Mouse (Mus musculus): ENCODE measurements at regions not wholly inside any gene's neighbourhood (a gene's known extent, or its start where the extent isn't known, plus 50 kb on each side); places are given as distances from the start of the nearest gene placed in this dataset.
A peak's percentile ranks its signal among the peaks of the same experiment; 100 is the strongest.

DNA sequence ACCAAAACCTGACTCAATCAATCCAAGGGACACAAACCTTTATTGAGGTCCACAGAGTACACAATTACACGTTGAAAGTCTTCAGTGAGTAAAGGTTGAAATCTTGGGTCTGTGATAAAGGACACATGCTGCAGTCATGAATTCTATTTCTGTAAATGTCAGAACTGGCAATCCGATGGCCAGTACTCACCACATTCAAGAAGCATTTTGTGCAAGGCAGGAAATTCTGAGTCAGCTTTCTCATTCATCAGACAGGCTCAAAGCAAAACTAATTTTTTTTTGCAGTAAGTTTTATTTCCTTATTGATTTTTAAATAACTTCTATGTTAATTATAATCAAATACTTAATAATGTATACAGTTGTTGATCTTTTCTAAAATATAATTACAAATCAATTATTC is 616.7 kb downstream of the Efnb2 start:
- no peak for DNase-seq

DNA sequence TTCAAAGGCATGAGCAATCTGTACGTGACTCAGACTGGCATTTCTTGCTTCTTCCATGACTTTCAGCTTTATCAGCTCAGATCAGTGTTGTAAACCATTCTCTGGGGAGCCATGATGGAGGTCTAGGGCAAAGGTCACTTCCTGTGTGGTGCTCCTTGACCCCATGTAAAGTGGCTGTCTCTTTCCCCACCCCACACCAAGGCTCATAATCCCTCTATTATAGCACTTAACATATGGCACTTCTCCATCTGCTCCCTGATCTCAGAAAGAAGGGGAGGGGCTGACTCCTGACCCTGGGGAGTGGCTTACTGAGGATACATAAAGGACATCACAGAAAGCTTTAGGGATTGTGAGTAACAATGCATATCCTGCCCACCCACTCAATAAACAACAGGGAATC is 623.1 kb downstream of the Efnb2 start:
- DNase-seq, result no peak

DNA sequence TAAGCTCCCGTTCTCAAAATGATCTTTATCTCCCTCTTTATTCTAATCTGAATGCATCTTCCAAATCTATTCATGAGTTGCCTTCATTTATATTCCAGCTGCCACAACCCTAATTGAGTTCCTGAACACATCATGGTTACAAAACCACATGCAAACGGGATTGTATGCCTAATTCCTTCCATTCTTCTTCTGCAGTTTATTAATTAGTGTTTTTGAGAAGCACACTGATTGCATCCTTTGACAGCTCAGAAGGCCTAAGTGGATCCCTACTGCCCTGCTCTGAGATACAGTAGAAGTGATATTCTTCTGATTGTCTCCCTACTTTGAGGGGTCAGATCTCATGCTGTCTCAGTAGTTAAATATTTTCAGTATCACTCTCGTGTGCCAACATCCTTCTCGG is 649.9 kb downstream of the Efnb2 start:
- DNase-seq, result no peak

DNA sequence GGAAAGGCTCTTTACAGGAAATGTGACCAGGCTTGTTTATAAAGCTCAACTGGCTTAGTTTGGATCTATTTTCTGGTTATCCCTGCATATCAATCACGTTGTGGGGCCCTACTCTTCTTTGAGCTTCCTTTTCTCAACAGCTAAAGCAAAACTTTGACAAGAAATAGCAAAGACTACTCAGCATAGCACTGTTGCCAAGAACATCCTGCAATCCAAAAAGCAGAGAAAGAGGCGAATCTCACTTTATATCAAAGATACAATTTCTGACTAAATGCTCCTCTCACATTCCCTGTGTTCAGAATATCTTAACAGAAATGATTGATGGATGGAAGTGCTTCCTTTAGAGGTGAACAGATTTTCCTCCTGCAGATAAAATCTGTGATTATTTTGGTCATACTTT is 666.1 kb downstream of the Efnb2 start:
- DNase-seq, result no peak

DNA sequence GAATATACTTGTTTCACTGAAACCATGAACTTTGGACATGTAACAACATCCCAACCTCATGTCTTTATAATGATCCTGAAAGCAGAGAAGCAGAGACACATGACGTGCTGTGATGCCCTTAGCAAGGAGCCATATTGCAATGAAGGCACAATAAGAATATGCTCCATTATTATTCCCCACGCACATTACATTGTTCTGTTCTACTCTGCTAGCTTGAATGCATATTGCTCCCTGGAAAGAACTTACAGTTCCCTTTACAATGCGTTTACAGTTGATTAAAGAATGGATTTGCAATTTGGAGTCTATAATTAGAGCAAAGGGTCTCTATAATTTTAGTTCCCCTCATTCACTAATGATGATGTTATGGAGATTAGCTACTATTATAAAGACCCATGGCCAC is 672.2 kb downstream of the Efnb2 start:
- DNase-seq, result no peak

GRCm38 (mm10) chr8:7977020-7977419 is 684.0 kb downstream of the Efnb2 start:
- DNase-seq, result no peak

- DNase-seq, result no peak
Observed at GRCm38 (mm10) chr8:7973791-7974190, 687.3 kb downstream of the Efnb2 start.

GRCm38 (mm10) chr8:7964276-7964675 is 696.8 kb downstream of the Efnb2 start:
- no peak for DNase-seq

GRCm38 (mm10) chr8:7956745-7957144 is 704.3 kb downstream of the Efnb2 start:
- no peak for DNase-seq

DNA sequence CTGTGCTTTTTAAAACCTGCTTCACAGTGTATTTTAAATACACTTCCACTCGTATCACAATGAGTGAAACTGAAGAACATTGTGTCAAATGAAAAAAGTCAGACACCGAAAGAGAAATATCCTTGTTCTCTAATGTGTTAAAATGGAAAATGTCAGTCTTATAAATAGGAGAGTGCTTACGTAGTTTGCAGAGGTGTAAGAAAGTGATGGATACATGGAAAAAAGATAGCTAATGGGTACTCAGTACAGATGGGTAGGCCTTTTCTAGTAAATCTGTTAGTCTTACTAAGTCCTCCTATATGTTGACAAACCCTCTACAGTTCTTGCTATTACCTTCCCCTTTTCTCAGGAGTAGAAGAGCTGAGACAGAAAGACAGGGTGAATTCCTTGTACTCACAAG is 706.2 kb downstream of the Efnb2 start:
- DNase-seq, result no peak

- DNase-seq, result no peak
Observed at GRCm38 (mm10) chr8:7945966-7946775, 714.9 kb downstream of the Efnb2 start.

- no peak for DNase-seq
Observed at GRCm38 (mm10) chr8:7936596-7936995, 724.4 kb downstream of the Efnb2 start.

GRCm38 (mm10) chr8:7919416-7919815 is 741.6 kb downstream of the Efnb2 start:
- peak; percentile 3 to 4 for DNase-seq

DNA sequence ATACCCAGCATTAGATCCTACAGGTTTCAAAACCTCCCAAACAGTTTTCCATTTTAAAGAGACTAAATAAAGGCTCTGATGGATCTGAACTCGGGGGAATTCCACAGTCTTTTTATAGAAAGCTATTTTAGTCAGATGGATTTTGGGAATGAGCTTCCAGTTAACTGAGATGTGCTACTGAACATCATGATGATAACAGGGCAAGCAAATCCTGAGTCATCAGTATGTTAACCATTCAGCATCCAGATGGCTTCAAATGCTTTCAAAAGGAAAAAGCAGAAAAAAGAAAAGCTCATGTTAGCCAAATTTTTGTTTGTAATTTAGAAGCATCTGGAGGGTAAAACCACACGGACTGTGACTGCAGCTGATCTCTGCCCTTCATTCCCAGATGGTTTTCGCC is 766.7 kb downstream of the Efnb2 start:
- DNase-seq, result no peak

DNA sequence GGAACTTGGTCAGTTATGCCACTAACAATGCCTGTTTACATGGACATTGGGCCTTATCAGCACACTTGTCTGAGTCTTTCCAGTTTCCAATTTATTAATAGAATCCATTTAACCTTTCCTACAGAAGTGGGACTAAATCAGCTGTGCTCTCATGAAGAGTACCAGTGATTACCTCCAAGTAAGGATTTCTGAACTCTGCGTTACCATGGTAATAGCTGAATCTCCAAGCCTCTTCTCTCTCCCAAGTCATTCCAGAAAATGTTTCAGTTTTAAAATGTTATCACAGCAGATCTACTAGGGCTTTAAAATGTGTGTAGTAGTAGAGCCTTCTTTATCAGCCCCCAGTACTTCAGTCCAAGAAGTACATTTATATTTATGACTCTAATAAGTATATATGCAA is 807.9 kb downstream of the Efnb2 start:
- DNase-seq, result no peak

DNA sequence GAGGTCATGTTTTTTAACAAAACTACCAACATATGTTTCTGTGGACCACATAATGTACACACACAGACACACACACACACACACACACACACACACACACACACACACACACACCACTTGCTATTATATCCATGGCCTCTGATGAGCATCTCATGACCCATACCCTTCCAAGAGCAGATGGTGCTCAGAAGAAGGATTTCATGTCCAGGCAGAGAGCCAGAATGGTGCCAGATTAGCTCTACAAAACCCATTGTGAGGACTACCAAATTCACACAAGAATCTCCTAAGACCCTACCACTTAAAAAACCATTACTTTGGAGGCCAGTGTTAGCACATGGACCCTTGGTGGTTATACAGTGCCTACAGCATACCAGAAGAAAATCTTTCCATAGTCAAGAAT is 810.5 kb downstream of the Efnb2 start:
- peak; percentile 7 to 36 for DNase-seq

DNA sequence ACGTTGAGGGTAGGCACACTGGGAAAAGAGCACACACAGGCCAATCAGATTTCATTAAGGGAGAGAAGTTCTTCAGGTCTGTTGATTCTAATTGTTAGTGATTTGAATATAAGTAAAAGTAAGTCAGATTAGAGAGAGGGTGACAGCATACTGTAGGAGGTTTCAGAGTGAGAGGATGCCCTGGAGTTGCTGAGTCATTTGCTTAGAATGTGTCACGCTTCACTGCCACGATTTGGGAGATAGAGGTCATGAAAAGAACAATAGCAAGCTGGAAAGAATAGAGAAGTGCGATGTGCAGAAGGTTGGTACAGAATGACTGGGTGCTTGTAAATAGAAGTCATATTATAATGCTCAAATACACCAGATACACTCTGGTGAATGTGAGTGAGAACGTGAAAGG is 829.1 kb downstream of the Efnb2 start:
- DNase-seq, result no peak

DNA sequence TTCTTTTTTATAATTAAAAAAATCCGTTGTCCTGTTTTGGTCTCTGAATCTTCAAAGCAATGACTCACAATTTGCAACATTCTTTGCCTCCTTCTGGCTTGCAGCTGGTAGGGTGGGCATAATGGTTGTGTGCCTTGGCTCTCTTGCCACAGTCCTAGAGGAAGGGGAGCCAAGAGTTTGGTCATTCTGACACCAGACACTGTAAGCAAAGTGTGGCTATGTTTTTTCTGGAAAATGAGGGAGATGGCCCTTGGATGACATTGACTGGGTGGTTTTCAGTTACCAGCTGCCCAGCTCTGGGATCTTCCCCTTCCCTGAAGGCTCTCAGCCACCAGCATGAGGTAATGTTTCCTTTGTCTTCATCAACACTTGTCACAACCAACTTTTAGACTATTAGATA is 833.2 kb downstream of the Efnb2 start:
- DNase-seq, result no peak

GRCm38 (mm10) chr8:7808395-7808794 is 852.6 kb downstream of the Efnb2 start:
- no peak for DNase-seq

DNA sequence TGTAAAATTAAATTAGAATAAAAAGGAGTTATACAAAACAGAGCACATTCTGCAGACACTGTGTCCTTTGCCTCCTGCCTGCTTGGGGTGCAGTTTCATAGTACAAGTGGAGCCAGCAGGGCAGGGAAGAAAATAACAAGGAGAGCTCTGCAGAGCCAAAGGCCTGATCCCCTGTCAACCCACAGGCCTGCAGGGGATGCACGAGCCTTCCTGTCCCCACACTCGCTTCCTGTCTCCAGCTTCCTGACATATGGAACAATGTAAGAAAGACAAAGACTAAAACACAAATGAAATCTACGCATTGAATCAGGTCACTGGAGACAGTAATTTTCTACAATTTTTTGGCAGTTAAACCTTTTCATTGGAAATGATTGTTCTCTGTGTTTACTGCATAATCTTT is 861.8 kb downstream of the Efnb2 start:
- DNase-seq, result no peak

DNA sequence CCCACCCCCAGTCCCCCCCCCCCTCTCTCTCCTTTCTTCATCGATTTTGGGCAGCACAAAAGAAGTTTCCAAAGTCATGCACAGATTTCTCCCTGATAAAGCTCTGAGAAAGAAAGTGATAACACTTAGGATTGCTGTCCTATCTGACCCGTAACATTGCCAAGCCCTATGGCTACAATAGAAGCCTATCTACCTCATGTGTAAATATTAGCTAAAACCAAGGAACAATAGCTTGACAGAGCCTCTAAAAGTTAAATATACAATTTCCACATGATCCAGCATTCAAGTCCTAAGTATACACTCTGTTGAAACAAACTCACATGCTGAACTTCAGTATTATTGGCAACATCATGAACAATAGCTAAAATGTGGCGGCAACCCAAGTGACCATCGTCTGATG is 864.9 kb downstream of the Efnb2 start:
- DNase-seq, result no peak

- no peak for DNase-seq
Observed at GRCm38 (mm10) chr8:7763820-7764219, 897.2 kb downstream of the Efnb2 start.

- DNase-seq, result no peak
Observed at GRCm38 (mm10) chr8:7760987-7761386, 900.1 kb downstream of the Efnb2 start.

- DNase-seq, result no peak
Observed at GRCm38 (mm10) chr8:7732726-7733125, 928.3 kb downstream of the Efnb2 start.

DNA sequence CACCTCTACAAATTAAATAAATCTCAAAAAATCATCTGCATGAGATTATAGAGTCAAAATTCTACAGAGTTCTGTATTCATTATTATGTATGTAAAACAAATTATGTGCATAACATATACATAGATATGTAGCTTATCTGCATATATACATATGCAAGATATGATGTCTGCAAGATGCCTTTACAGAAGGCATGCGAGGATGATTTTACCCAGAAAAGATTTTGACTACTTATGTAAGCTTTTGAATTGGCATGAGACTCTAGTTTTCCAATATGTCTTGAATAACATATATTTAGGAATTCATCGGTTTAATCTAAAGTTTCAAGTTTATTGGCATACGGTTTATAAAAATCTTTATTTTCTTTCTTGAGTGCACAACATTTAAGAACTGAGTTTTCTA is 939.2 kb downstream of the Efnb2 start:
- DNase-seq, result no peak
